Mouse (Mus musculus) erythroblast, embryonic 14.5 days (primary cell): ENCODE results near the gene Clk1. TPM values are rescaled to one million over a fixed set of nuclear protein-coding genes. Genes with fewer than 3 reads are reported as not detected.

Experiments
- H3K27me3 ChIP-seq: 2 replicates; pipeline ENCODE4 v1.6.1; 2012; ENCODE audit warnings: inconsistent platforms; ENCODE audit not compliant: control insufficient read depth
- H3K36me3 ChIP-seq: 2 replicates; pipeline ENCODE4 v1.6.1; 2012; ENCODE audit warnings: mild to moderate bottlenecking, inconsistent platforms; ENCODE audit not compliant: control insufficient read depth
- H3K4me1 ChIP-seq: 2 replicates; pipeline ENCODE4 v1.6.1; 2012; ENCODE audit warnings: inconsistent platforms; ENCODE audit not compliant: control insufficient read depth
- H3K4me3 ChIP-seq: replicated peaks from 2 replicates; pipeline ENCODE3; 2012; ENCODE audit warnings: moderate library complexity, mild to moderate bottlenecking, inconsistent platforms
- H3K9me3 ChIP-seq: 2 replicates; pipeline ENCODE4 v1.6.1; 2012; ENCODE audit warnings: low read length, inconsistent platforms, mixed read lengths; ENCODE audit not compliant: control insufficient read depth
- GATA1 ChIP-seq: IDR thresholded peaks from 2 replicates; pipeline ENCODE4 v1.6.1; 2012; ENCODE audit warnings: low read length, inconsistent platforms, mixed read lengths
- TAL1 ChIP-seq: IDR thresholded peaks from 3 replicates; pipeline ENCODE4 v1.6.1; 2012; ENCODE audit warnings: low read length, inconsistent platforms, mixed read lengths
- polyA plus RNA-seq: library from polyadenylated mRNA; stranded (reverse); fragments of >175 nt; gene quantifications from 2 replicates; pipeline ENCODE4 v1.2.3, GENCODE M21; 2012

The Clk1 gene
- polyA plus RNA-seq, 1 experiment = 1.5 TPM

- no peaks in the 10 kb centered on the region for H3K27me3 ChIP-seq
- no peaks in the 10 kb centered on the region for H3K9me3 ChIP-seq
- no peak overlapping the region for H3K4me3 ChIP-seq
- no peak for TF ChIP-seq GATA1
- TF ChIP-seq TAL1 = no peak
- H3K36me3 ChIP-seq = peaks cover 94% of the 10 kb centered on the region
- H3K4me1 ChIP-seq = no peaks in the 10 kb centered on the region
Observed at GRCm38 (mm10) chr1:58410198-58410588, 13.7 kb downstream of the Clk1 start.

- Histone ChIP-seq H3K36me3 (peaks cover 93% of the 10 kb centered on the region), H3K4me1 (no peaks in the 10 kb centered on the region), H3K4me3 (no peak overlapping the region), H3K9me3 (no peaks in the 10 kb centered on the region), H3K27me3 (no peaks in the 10 kb centered on the region)
- TF ChIP-seq TAL1 (no peak), GATA1 (no peak)
Observed at GRCm38 (mm10) chr1:58409553-58410197, 14.2 kb downstream of the Clk1 start.

DNA sequence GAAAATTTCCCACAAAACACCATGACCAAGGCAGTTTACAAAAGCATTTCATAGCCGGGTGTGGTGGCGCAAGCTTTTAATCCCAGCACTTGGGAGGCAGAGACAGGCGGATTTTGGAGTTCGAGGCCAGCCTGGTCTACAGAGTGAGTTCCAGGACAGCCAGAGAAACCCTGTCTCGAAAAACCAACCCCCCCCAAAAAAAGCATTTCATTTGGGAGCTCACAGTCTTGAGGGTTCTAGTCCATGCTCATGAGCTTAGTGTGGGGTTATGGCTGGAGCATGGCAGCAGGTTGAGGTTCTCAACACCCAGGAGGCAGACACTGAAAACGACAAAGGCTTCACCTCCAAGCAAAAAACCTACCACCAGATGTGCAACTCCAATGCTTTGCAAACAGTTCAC, 15.7 kb downstream of the Clk1 start:
- no peaks in the 10 kb centered on the region for H3K9me3 ChIP-seq
- peaks cover 93% of the 10 kb centered on the region for H3K36me3 ChIP-seq
- H3K4me1 ChIP-seq = no peaks in the 10 kb centered on the region
- TF ChIP-seq GATA1 = no peak
- TF ChIP-seq TAL1 = no peak
- no peak overlapping the region for H3K4me3 ChIP-seq
- H3K27me3 ChIP-seq = no peaks in the 10 kb centered on the region

DNA sequence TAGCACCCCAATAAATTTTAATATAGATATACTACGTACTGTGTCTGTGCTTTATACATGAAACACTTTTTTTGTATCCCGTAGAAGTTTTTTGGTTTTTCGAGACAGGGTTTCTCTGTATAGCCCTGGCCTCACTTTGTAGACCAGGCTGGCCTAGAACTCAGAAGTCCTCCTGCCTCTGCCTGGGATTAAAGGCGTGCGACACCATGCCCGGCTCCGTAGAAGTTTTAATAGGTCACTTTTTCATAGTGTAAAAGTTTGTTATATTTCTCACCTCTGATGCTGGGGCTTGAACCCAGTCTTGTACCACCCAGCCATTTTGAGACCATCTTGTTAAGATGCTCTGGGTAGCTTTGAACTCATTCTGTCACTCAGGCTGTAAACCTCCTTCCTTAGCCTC, 16.5 kb downstream of the Clk1 start:
- Histone ChIP-seq H3K4me3 (no peak overlapping the region), H3K27me3 (no peaks in the 10 kb centered on the region), H3K9me3 (no peaks in the 10 kb centered on the region), H3K36me3 (peaks cover 93% of the 10 kb centered on the region), H3K4me1 (no peaks in the 10 kb centered on the region)
- TF ChIP-seq GATA1 (no peak), TAL1 (no peak)

DNA sequence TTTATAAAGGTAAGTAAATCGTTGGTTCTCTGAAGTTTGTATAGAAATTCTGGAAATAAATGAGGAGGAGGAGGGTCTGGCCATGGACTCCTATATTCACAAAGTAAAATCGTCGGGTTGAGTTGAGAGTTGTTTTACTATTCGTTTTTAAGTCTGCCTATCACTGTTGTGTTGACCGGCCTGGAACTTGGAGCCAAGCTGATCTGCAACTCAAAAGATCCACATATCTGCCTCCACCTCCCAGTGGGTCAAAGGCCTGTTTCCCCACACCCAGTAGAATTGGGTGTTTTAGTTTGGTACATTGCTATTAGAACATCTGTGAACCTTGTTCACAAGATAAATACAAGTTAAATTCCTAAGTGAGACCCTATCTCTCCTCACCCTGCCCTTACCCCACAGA, 20.1 kb downstream of the Clk1 start:
- TF ChIP-seq TAL1 (no peak), GATA1 (no peak)
- Histone ChIP-seq H3K4me1 (no peaks in the 10 kb centered on the region), H3K9me3 (no peaks in the 10 kb centered on the region), H3K4me3 (no peak overlapping the region), H3K36me3 (peaks cover 93% of the 10 kb centered on the region), H3K27me3 (no peaks in the 10 kb centered on the region)

- H3K9me3 ChIP-seq = no peaks in the 10 kb centered on the region
Observed at GRCm38 (mm10) chr1:58401396-58401795, 22.5 kb downstream of the Clk1 start.

GRCm38 (mm10) chr1:58397731-58398130, 26.1 kb downstream of the Clk1 start:
- Histone ChIP-seq H3K4me3 (no peak overlapping the region), H3K36me3 (peaks cover 82% of the 10 kb centered on the region), H3K9me3 (no peaks in the 10 kb centered on the region), H3K27me3 (no peaks in the 10 kb centered on the region), H3K4me1 (peaks cover 18% of the 10 kb centered on the region)
- TF ChIP-seq TAL1 (no peak), GATA1 (no peak)

More at GRCm38 (mm10) chr1:58401396-58401795, 22.5 kb downstream of the Clk1 start:
- Histone ChIP-seq H3K4me1 (no peaks in the 10 kb centered on the region; the same call in 1 of the 2 replicates), H3K36me3 (peaks cover 94% of the 10 kb centered on the region), H3K4me3 (no peak overlapping the region), H3K27me3 (no peaks in the 10 kb centered on the region)
- TF ChIP-seq GATA1 (no peak), TAL1 (no peak)

DNA sequence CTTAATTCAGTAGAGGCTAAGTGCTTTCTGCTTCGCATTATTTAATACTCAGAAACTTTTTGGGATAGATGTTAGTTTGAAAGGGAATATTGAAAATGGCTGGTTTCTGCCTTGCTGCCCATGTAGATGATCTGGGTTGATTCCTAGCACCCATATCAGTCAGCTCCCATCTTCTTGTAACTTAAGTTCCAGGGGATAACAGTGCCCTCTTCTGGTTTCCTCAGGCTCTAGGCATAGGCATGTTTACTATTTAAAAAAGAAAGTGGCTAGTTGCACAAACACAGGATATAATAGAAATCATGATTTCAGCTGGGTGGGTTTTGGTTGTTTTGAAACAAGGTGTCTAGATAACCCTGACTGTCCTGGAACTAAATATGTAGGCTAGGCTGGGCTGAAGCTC, 27.7 kb downstream of the Clk1 start:
- no peaks in the 10 kb centered on the region for H3K9me3 ChIP-seq
- H3K4me3 ChIP-seq = no peak overlapping the region
- H3K27me3 ChIP-seq = no peaks in the 10 kb centered on the region
- H3K36me3 ChIP-seq = peaks cover 66% of the 10 kb centered on the region
- TF ChIP-seq GATA1 (no peak), TAL1 (no peak)
- H3K4me1 ChIP-seq = peaks cover 32% of the 10 kb centered on the region

GRCm38 (mm10) chr1:58395341-58395740, 28.5 kb downstream of the Clk1 start:
- H3K36me3 ChIP-seq = peaks cover 58% of the 10 kb centered on the region
- H3K4me1 ChIP-seq = peaks cover 34% of the 10 kb centered on the region
- no peaks in the 10 kb centered on the region for H3K27me3 ChIP-seq
- no peak for TF ChIP-seq GATA1
- no peak for TF ChIP-seq TAL1
- no peaks in the 10 kb centered on the region for H3K9me3 ChIP-seq
- no peak overlapping the region for H3K4me3 ChIP-seq
